Mouse (Mus musculus) heart, adult 2 months (tissue): ENCODE measurements around the gene Fah.

Experiments used
- CTCF ChIP-seq: fragments of 200-600 bp; IDR thresholded peaks from 2 replicates; pipeline ENCODE4 v1.8.1; 2022; ENCODE audit warnings: antibody characterized with exemption, mild to moderate bottlenecking, moderate library complexity
- EP300 ChIP-seq: fragments of 200-500 bp; IDR thresholded peaks from 2 replicates; pipeline ENCODE4 v1.6.1; 2011; ENCODE audit warnings: low read depth, low read length, control low read depth; ENCODE audit not compliant: insufficient read depth
- POLR2A ChIP-seq: fragments of 200-500 bp; IDR thresholded peaks from 2 replicates; pipeline ENCODE4 v1.6.1; 2011; ENCODE audit warnings: mild to moderate bottlenecking, low read depth, low read length, control low read depth; ENCODE audit not compliant: insufficient read depth

DNA sequence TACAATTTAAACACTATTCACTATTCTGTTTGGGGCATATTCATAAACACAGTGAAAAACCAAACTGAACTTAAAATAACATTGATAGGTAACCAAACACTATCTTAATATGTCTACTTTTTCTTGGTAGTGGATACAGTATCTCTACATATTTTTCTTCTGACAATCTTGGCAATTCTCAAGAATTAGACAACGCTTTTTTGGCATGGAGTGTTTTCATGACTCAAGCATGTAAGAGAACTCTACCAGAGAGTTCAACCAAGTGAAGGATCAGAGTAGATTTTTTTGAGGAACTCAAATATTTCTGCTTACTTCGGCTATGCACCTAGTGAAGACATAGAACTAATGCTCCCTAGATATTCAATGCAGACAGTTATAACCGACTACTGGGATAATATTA, 14.4 kb upstream of the Fah start:
- no peak for TF ChIP-seq CTCF
- no peak for TF ChIP-seq POLR2A
- no peak for TF ChIP-seq EP300
